Comparison of ENCODE assay signal across 12 mouse cellular contexts in genomic region chr11:18371304-18371703, GRCm38 (mm10).
"Had no signal": no experiment of that assay in that cellular context is flagged by ENCODE, and none has a peak within 500 bp of the region (broad histone marks: within the 10 kb centered on the region; RNA-seq: fewer than 3 reads in every experiment).

No protein-coding gene starts in this region.

- H3K4me3 ChIP-seq: liver, embryonic 13.5 days; megakaryocyte, embryonic 14.5 days; midbrain, embryonic 10.5 days; neural tube, embryonic 12.5 days; neural tube, embryonic 15.5 days had no signal

- H3K36me3 ChIP-seq: liver, embryonic 13.5 days; midbrain, embryonic 10.5 days; neural tube, embryonic 12.5 days; neural tube, embryonic 15.5 days had no signal

- H3K27me3 ChIP-seq: liver, embryonic 13.5 days; megakaryocyte, embryonic 14.5 days; neural tube, embryonic 12.5 days; neural tube, embryonic 15.5 days had no signal

- ATAC-seq: lung, postnatal 0 days had no signal

- H3K9ac ChIP-seq: liver, embryonic 13.5 days; lung, embryonic 14.5 days; neural tube, embryonic 12.5 days; neural tube, embryonic 15.5 days had no signal

- H3K9me3 ChIP-seq: liver, embryonic 13.5 days; megakaryocyte, embryonic 14.5 days; midbrain, embryonic 10.5 days; neural tube, embryonic 12.5 days; neural tube, embryonic 15.5 days had no signal

- H3K27ac ChIP-seq: liver, embryonic 13.5 days; macrophage; midbrain, embryonic 10.5 days; neural tube, embryonic 12.5 days; neural tube, embryonic 15.5 days; stomach, postnatal 0 days had no signal

- DNase-seq: kidney, adult 18-20 months; liver, embryonic 13.5 days; lung, embryonic 14.5 days; thymus, adult 2 months; thymus, postnatal 14 days had no signal

- H3K4me2 ChIP-seq: liver, embryonic 13.5 days; lung, embryonic 14.5 days; neural tube, embryonic 12.5 days; neural tube, embryonic 15.5 days had no signal

- H3K4me1 ChIP-seq: liver, embryonic 13.5 days; megakaryocyte, embryonic 14.5 days; neural tube, embryonic 15.5 days had no signal
